Comparison of ENCODE assay signal across 9 mouse cellular contexts in the genomic region with DNA sequence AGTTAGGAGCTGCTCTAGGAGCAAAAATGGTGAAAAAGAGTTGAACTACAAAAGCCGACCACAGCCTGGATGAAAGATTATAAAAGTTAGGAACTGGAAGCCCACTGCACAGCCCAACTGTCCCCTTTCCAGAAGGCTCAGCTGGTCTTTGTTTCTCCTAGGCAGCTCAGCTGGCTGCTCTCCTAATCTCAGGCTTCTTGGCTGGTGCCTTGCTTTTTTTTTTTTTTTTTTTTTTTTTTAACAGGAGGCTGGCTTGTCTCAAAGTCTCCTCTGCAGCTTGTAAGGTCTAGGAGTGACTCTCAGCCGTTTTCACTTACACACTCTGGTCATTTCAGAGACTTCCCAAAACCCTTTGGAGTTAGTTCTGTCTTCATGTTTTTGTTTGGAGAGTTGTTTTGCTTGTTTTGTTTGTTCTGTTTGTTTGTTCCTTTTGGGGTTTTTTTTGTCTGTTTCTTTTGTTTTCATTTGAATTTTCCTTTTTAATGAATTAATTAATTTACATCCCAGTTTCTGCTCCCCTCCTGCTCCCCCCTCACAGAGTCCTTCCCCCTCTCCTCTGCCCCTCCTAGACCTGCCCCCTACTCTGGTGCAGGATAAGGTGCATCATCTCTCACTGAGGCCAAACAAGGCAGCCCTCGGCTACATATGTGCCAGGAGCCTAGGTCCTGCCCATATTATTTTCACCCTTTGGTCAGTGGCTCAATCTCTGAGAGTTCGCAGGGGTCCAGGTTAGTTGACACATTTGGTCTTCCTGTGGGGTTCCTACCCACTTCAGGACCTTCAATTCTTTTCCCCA.
A peak's percentile ranks its signal among the peaks of the same experiment; 100 is the strongest.
DNase-seq lines count a peak whose midpoint lies in the region; ATAC-seq and TF ChIP-seq lines count a peak whose summit lies in the region.
"Had no signal": no experiment of that assay in that cellular context is flagged by ENCODE, and none has a peak within 500 bp of the region (broad histone marks: within the 10 kb centered on the region; RNA-seq: fewer than 3 reads in every experiment).

No protein-coding gene starts in this region.

- no peak overlapping the region for H3K9ac ChIP-seq in hindbrain, embryonic 16.5 days (ENCODE audit: low read depth, low read length)
- H3K9ac ChIP-seq in hindbrain, embryonic 11.5 days (ENCODE audit: low read depth, low read length): no peak overlapping the region
- no peak overlapping the region for H3K9ac ChIP-seq in ES-E14 (ENCODE audit: insufficient read depth, low read depth, low read length, poor library complexity, severe bottlenecking)
- no peak overlapping the region for H3K9ac ChIP-seq in forebrain, embryonic 16.5 days (replicated peaks; ENCODE audit: low read depth, low read length)
- H3K9ac ChIP-seq in kidney, postnatal 0 days (ENCODE audit: low read depth, low read length): no peak overlapping the region
- no peak overlapping the region for H3K9ac ChIP-seq in stomach, postnatal 0 days (ENCODE audit: low read length)

- ATAC-seq in hindbrain, embryonic 16.5 days: peak; percentile 85
- ATAC-seq in hindbrain, embryonic 11.5 days (ENCODE audit: low FRiP score): no peak
- peak; percentile 89 for ATAC-seq in forebrain, embryonic 16.5 days
- ATAC-seq in kidney, postnatal 0 days (replicated peaks; ENCODE audit: low FRiP score, low read depth): no peak
- peak; percentile 65; the same call in 1 of the 2 replicates for ATAC-seq in stomach, postnatal 0 days (ENCODE audit: low FRiP score, low TSS enrichment)

- peak; percentile 55 for TF ChIP-seq EP300 in stomach, postnatal 0 days (optimal IDR thresholded peaks at IDR 0.05)

- no peaks in the 10 kb centered on the region for H3K36me3 ChIP-seq in hindbrain, embryonic 16.5 days (ENCODE audit: control insufficient read depth, insufficient read depth, low read length)
- H3K36me3 ChIP-seq in hindbrain, embryonic 11.5 days (ENCODE audit: control insufficient read depth, insufficient read depth, low read length): no peaks in the 10 kb centered on the region
- H3K36me3 ChIP-seq in ES-E14 (ENCODE audit: control insufficient read depth, insufficient read depth, low read length, poor library complexity, severe bottlenecking): no peaks in the 10 kb centered on the region
- H3K36me3 ChIP-seq in forebrain, embryonic 16.5 days (ENCODE audit: control insufficient read depth, insufficient read depth): no peaks in the 10 kb centered on the region
- H3K36me3 ChIP-seq in kidney, postnatal 0 days (ENCODE audit: insufficient read depth, low read length): no peaks in the 10 kb centered on the region
- H3K36me3 ChIP-seq in stomach, postnatal 0 days (ENCODE audit: control insufficient read depth, insufficient read depth, low read length): no peaks in the 10 kb centered on the region

- in situ Hi-C loops in ES-E14 (cut with MboI; ENCODE audit: low sequenced_read_pairs in 2 of 2, unreplicated experiment in 2 of 2): no loop called here

- H3K9me3 ChIP-seq in hindbrain, embryonic 16.5 days (ENCODE audit: control insufficient read depth, low read length): no peaks in the 10 kb centered on the region
- H3K9me3 ChIP-seq in hindbrain, embryonic 11.5 days (ENCODE audit: control insufficient read depth, low read length): no peaks in the 10 kb centered on the region
- H3K9me3 ChIP-seq in ES-E14 (ENCODE audit: control insufficient read depth, insufficient read depth, low read depth, low read length): no peaks in the 10 kb centered on the region
- no peaks in the 10 kb centered on the region for H3K9me3 ChIP-seq in forebrain, embryonic 16.5 days (ENCODE audit: control insufficient read depth, low read length)
- H3K9me3 ChIP-seq in kidney, postnatal 0 days (replicated peaks; ENCODE audit: low read length): no peaks in the 10 kb centered on the region
- no peaks in the 10 kb centered on the region for H3K9me3 ChIP-seq in stomach, postnatal 0 days (ENCODE audit: control insufficient read depth, low read length)

- H3K4me1 ChIP-seq in hindbrain, embryonic 16.5 days (ENCODE audit: control insufficient read depth, insufficient read depth, low read depth, low read length): no peaks in the 10 kb centered on the region
- no peaks in the 10 kb centered on the region for H3K4me1 ChIP-seq in hindbrain, embryonic 11.5 days (replicated peaks; ENCODE audit: control insufficient read depth, insufficient read depth, low read length)
- no peaks in the 10 kb centered on the region for H3K4me1 ChIP-seq in ES-E14 (ENCODE audit: control insufficient read depth in 2 of 2, insufficient read depth in 2 of 2, low read length in 2 of 2, poor library complexity in 1 of 2)
- peaks cover 3% of the 10 kb centered on the region for H3K4me1 ChIP-seq in forebrain, embryonic 16.5 days (replicated peaks; ENCODE audit: control insufficient read depth, insufficient read depth, low read length)
- no peaks in the 10 kb centered on the region for H3K4me1 ChIP-seq in kidney, postnatal 0 days (replicated peaks; ENCODE audit: insufficient read depth, low read length)
- H3K4me1 ChIP-seq in stomach, postnatal 0 days (replicated peaks; ENCODE audit: control insufficient read depth, insufficient read depth): no peaks in the 10 kb centered on the region; the same call in 1 of the 2 replicates

- TF ChIP-seq CTCF in kidney, postnatal 0 days (IDR thresholded peaks at IDR 0.05; ENCODE audit: low read depth): no peak
- TF ChIP-seq CTCF in stomach, postnatal 0 days (IDR thresholded peaks at IDR 0.05; ENCODE audit: low read depth): no peak

- DNase-seq in hindbrain, embryonic 11.5 days (ENCODE audit: low spot score): no peak
- no peak for DNase-seq in ES-E14 (ENCODE audit: low read depth, low spot score)
- DNase-seq in kidney, postnatal 0 days (ENCODE audit: low spot score): peak; percentile 76
- DNase-seq in stomach, postnatal 0 days (ENCODE audit: low spot score): peak; percentile 25
- DNase-seq in c-Kit-positive CD71-positive TER-119-positive erythroid progenitor cells, embryonic 14.5 days (ENCODE audit: low spot score): no peak
- no peak for DNase-seq in layer of hippocampus, adult 9-10 months (ENCODE audit: low spot score)

- peak overlapping the region; percentile 44; the same call in 1 of the 2 replicates for H3K27ac ChIP-seq in hindbrain, embryonic 16.5 days (ENCODE audit: low read depth, low read length)
- no peak overlapping the region for H3K27ac ChIP-seq in hindbrain, embryonic 11.5 days (ENCODE audit: low read depth, low read length)
- no peak overlapping the region for H3K27ac ChIP-seq in ES-E14 (ENCODE audit: insufficient read depth, low read depth, low read length, poor library complexity, severe bottlenecking)
- peak overlapping the region; percentile 44; the same call in 1 of the 2 replicates for H3K27ac ChIP-seq in forebrain, embryonic 16.5 days (ENCODE audit: low read length)
- H3K27ac ChIP-seq in kidney, postnatal 0 days: no peak overlapping the region
- no peak overlapping the region for H3K27ac ChIP-seq in stomach, postnatal 0 days (replicated peaks)

- 64% methylated on average over 4 of the region's 4 CpGs for WGBS in hindbrain, embryonic 16.5 days
- 80% methylated on average over 4 of the region's 4 CpGs for WGBS in hindbrain, embryonic 11.5 days
- WGBS in forebrain, embryonic 16.5 days: 47% methylated on average over 4 of the region's 4 CpGs
- WGBS in kidney, postnatal 0 days: 67% methylated on average over 4 of the region's 4 CpGs
- 49% methylated on average over 4 of the region's 4 CpGs for WGBS in stomach, postnatal 0 days

- no peaks in the 10 kb centered on the region for H3K27me3 ChIP-seq in hindbrain, embryonic 16.5 days (replicated peaks; ENCODE audit: control insufficient read depth, insufficient read depth, low read length)
- no peaks in the 10 kb centered on the region for H3K27me3 ChIP-seq in hindbrain, embryonic 11.5 days (ENCODE audit: control insufficient read depth, insufficient read depth, low read length)
- no peaks in the 10 kb centered on the region for H3K27me3 ChIP-seq in forebrain, embryonic 16.5 days (replicated peaks; ENCODE audit: control insufficient read depth, insufficient read depth, low read length)
- no peaks in the 10 kb centered on the region for H3K27me3 ChIP-seq in kidney, postnatal 0 days (ENCODE audit: insufficient read depth, low read length)
- H3K27me3 ChIP-seq in stomach, postnatal 0 days (ENCODE audit: control insufficient read depth, insufficient read depth, low read length): no peaks in the 10 kb centered on the region

- H3K4me3 ChIP-seq in hindbrain, embryonic 16.5 days (ENCODE audit: low read length): no peak overlapping the region
- no peak overlapping the region for H3K4me3 ChIP-seq in hindbrain, embryonic 11.5 days (ENCODE audit: low read depth, low read length)
- no peak overlapping the region for H3K4me3 ChIP-seq in ES-E14 (ENCODE audit: insufficient read depth in 1 of 2, low read depth in 1 of 2, low read length in 2 of 2, poor library complexity in 1 of 2, severe bottlenecking in 1 of 2)
- no peak overlapping the region for H3K4me3 ChIP-seq in forebrain, embryonic 16.5 days (replicated peaks; ENCODE audit: low read length)
- no peak overlapping the region for H3K4me3 ChIP-seq in kidney, postnatal 0 days (replicated peaks; ENCODE audit: low read depth, low read length)
- H3K4me3 ChIP-seq in stomach, postnatal 0 days (ENCODE audit: low read depth, low read length): no peak overlapping the region
- H3K4me3 ChIP-seq: erythroblast, embryonic 14.5 days had no signal

- H3K4me2 ChIP-seq in hindbrain, embryonic 16.5 days (ENCODE audit: low read length): no peak overlapping the region
- H3K4me2 ChIP-seq in hindbrain, embryonic 11.5 days (replicated peaks; ENCODE audit: low read depth, low read length): no peak overlapping the region
- no peak overlapping the region for H3K4me2 ChIP-seq in forebrain, embryonic 16.5 days (ENCODE audit: low read length)
- H3K4me2 ChIP-seq in kidney, postnatal 0 days (ENCODE audit: low read length): no peak overlapping the region
- H3K4me2 ChIP-seq in stomach, postnatal 0 days (replicated peaks; ENCODE audit: low read depth): no peak overlapping the region

TF ChIP-seq in ES-E14, 5 proteins besides CTCF, POLR2A, EP300 and RAD21:
- TF ChIP-seq HCFC1 (IDR thresholded peaks at IDR 0.05; ENCODE audit: borderline replicate concordance, insufficient read depth, low read length): no peak
- TF ChIP-seq ZNF384 (IDR thresholded peaks at IDR 0.05; ENCODE audit: low read depth, low read length): peak; percentile 87

Comparison
In these comparisons a context has a peak if more than half of its experiments do, and no peak if none do; other contexts are left out.
1. ATAC-seq: peak in hindbrain, embryonic 16.5 days (single experiment), forebrain, embryonic 16.5 days (single experiment) and stomach, postnatal 0 days (single experiment); none in hindbrain, embryonic 11.5 days (single experiment) and kidney, postnatal 0 days (single experiment).
2. H3K27ac ChIP-seq: peak in hindbrain, embryonic 16.5 days (single experiment) and forebrain, embryonic 16.5 days (single experiment); none in hindbrain, embryonic 11.5 days (single experiment), ES-E14 (single experiment), kidney, postnatal 0 days (single experiment) and stomach, postnatal 0 days (single experiment).
3. DNase-seq: peak in kidney, postnatal 0 days (single experiment) and stomach, postnatal 0 days (single experiment); none in hindbrain, embryonic 11.5 days (single experiment), ES-E14 (single experiment), c-Kit-positive CD71-positive TER-119-positive erythroid progenitor cells, embryonic 14.5 days (single experiment) and layer of hippocampus, adult 9-10 months (single experiment).